Mouse (Mus musculus): Measurements from ENCODE around the gene Zfp784.

Gene Zfp784

GRCm38 (mm10) chr7:5057804-5058203, 19.6 kb upstream of the Zfp784 start:
- peak; percentile 23 for DNase-seq (ENCODE audit: low spot score)

DNA sequence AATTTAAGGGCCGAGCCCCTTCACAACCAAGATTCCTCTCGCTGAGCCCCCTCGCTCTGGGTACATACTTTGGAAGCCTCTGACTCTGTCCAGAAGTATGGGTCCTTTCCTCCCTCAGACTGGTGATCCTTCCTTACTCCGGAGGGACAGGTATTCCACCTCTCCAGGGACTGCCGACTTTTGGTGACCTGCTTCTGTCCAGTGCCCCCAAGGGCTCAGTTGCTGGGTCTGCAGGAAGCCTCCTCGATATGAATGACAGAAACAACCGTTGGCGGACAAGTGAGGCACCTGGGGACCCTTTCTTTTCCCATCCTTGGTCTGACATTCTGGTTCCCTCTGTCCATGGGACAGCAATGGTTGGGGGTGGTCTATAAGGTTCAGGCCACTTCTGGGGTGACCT, 19.1 kb upstream of the Zfp784 start:
- no peak for DNase-seq (ENCODE audit: low spot score)

GRCm38 (mm10) chr7:5056651-5057263, 18.5 kb upstream of the Zfp784 start:
- DNase-seq (ENCODE audit: low spot score): peak; percentile 28

DNA sequence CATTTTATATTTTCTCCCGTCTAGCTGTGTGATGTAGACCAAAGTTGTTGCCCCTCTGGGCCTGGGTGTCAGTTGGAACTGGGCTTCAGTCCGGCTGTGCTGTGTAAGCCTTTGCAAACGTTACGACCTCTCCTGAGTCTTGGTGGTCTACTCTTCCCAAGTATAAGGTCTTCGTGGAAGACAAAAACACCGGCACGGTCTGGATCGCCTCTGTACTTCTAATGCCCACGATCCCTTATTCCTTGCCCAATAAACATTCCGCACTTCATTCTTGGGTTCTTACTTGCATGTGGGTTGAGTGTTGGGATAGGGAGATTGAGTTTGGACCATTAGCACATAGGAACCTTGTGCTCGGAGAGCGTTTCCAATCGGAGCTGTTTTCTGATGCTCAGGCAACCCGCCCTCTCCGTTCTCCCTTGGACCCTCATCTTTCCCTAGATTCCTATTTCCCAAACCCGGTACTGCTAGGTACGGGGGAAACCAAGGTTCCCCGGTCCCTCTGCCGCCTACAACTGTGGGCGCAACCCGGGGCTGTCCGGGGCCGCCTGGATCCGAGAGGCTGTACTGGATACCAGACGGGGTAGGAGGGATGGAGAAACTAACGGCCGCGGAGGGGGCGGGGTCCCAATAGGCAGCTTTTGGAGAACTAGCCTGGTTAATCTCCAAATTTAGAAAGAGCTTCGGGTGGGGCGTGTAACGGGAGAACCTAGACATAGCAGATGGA, 15.4 kb upstream of the Zfp784 start:
- DNase-seq (ENCODE audit: low spot score): peak; percentile 55

DNA sequence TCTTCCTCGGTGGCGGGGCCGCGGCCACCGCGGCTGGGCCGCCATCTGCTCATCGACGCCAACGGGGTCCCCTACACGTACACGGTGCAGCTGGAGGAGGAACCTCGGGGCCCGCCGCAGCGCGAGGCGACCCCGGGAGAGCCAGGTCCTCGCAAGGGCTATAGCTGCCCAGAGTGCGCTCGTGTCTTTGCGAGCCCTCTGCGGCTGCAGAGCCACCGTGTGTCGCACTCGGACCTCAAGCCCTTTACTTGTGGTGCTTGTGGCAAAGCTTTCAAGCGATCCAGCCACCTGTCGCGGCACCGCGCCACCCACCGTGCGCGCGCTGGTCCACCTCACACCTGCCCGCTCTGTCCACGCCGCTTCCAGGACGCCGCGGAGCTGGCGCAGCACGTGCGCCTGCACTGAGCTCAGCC, 14.7 kb upstream of the Zfp784 start:
- peak; percentile 15 for DNase-seq (ENCODE audit: low spot score)

- DNase-seq (ENCODE audit: low spot score): peak; percentile 52
Observed at GRCm38 (mm10) chr7:5052438-5052837, 14.2 kb upstream of the Zfp784 start.

GRCm38 (mm10) chr7:5051193-5052192, 13.2 kb upstream of the Zfp784 start, which contains the start of gene Zfp580:
TSS of gene Zfp580 (plus strand) at chr7:5051538.
- peak; percentile 86 for DNase-seq (ENCODE audit: low spot score)

DNA sequence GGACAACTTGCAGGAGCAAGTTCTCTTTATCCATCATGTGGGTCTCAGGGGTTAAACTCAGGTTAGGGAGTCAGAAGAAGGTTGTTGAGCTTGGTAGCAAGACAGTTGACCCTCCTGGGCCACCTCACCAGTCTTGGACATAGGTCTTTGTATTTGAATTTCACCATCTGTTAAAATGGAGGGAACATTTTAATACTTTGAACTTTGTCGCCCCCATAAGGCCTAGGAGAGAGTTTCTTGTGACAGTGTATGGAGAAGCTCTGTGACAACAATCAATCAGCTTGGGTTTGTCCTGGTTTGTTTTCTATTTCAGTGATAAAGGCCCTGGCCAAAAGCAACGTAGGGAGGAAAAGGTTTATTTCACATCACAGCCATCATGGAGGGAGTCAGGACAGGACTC, 9.1 kb upstream of the Zfp784 start:
- DNase-seq (ENCODE audit: low spot score): peak; percentile 62

DNA sequence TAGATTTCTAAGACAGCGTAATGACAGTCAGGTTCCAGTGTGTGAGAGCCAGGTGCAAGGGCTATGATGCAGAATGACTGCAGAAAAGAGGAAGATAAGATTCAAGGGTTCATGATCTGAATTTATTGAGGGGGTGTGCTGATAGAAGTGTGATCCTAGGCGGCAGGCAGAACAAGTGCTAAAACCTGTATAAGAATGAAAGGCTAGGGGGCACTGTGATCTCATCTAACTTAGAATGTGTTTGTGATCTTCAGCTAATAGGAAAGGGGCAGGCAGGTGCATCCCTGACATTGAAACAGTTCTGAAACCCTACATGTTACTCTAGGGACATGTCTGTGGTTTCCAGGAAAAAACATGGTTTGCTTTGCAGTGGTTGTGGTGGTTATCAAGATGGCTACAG, 7.9 kb upstream of the Zfp784 start:
- DNase-seq (ENCODE audit: low spot score): no peak

- no peak for DNase-seq (ENCODE audit: low spot score)
Observed at GRCm38 (mm10) chr7:5044981-5045380, 6.7 kb upstream of the Zfp784 start.

- DNase-seq (ENCODE audit: low spot score): peak; percentile 13
Observed at GRCm38 (mm10) chr7:5038940-5039339, 694 bp upstream of the Zfp784 start.

GRCm38 (mm10) chr7:5037467-5037866, 779 bp downstream of the Zfp784 start:
- DNase-seq (ENCODE audit: low spot score): no peak

DNA sequence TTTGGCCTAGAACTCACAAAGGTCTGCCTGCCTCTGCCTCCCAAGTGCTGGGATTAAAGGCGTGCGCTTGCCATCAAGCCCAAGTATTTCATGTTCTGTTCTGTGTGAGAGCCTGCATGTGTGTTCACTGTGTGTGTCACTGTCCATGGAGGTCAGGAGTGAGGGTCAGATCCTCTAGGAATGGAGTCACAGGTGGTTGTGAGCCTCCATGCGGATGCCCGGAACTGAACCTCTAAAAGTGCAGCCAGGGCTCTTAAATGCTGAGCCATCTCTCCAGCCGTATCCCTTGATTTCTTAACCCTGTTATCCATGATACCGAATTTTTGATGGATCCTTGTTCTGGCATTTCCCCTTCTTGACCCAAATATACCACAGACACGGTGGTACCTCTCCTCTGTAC, 1.2 kb downstream of the Zfp784 start:
- no peak for DNase-seq (ENCODE audit: low spot score)

- DNase-seq (ENCODE audit: low spot score): no peak
Observed at GRCm38 (mm10) chr7:5036136-5036535, 2.1 kb downstream of the Zfp784 start.

DNA sequence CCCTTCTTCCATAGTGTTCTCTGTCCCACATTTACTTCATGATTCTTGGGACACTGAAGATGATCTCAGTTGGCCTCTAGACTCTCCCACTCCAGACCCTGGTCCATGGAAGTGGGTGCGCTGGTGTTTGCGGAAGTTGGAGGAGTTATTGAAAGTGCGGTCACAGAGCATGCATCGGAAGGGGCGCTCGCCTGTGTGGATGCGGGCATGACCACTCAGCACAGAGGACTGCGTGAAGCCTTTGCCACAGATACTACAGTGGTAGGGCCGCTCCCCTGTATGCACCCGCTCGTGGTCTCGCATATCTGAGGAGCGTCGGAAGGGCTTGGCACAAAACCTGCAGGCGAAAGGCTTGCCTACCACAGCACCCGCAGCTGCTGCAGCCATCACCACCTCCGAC, 2.6 kb downstream of the Zfp784 start:
- no peak for DNase-seq (ENCODE audit: low spot score)

- no peak for DNase-seq (ENCODE audit: low spot score)
Observed at GRCm38 (mm10) chr7:5033818-5034217, 4.4 kb downstream of the Zfp784 start, which contains the start of gene 4632433K11Rik. TSS of gene 4632433K11Rik (plus strand) at chr7:5034118.

- DNase-seq (ENCODE audit: low spot score): no peak
Observed at GRCm38 (mm10) chr7:5031496-5031895, 6.8 kb downstream of the Zfp784 start.

GRCm38 (mm10) chr7:5030554-5031275, 7.5 kb downstream of the Zfp784 start:
- DNase-seq (ENCODE audit: low spot score): no peak

DNA sequence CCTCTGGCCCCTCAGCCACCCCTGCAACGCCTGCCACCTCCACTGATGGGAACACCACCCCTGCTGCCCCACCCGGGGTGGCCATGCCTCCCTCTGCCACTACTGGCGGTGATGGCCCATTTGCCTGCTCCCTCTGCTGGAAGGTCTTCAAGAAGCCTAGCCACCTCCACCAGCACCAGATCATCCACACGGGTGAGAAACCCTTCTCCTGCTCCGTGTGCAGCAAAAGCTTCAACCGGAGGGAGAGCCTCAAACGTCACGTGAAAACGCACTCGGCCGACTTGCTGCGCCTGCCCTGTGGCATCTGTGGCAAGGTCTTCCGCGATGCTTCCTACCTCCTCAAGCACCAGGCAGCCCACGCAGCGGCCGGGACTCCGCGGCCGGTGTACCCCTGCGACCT, 8.3 kb downstream of the Zfp784 start:
- no peak for DNase-seq (ENCODE audit: low spot score)

- no peak for DNase-seq (ENCODE audit: low spot score)
Observed at GRCm38 (mm10) chr7:5029543-5029942, 8.7 kb downstream of the Zfp784 start.

DNA sequence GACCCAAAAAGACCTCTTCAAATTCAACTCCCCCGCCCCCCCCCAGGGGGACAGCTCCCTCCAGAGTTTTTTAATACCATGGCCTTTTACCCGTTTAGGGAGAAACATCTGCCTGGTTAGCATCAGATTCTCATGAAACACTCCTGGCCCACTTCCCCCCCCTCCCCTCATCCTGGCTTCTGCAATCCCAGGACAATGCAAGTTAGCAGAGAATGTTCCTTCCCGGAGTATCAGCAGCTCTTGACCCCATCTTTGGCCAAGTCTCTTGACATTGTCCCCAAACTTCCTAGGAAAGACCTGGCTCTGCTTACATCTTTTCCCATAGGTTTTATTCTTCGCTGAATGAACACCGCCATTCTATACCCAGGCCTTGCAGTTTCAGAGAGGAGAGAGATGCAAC, 17.0 kb downstream of the Zfp784 start:
- DNase-seq (ENCODE audit: low spot score): no peak

GRCm38 (mm10) chr7:5020685-5021084, 17.6 kb downstream of the Zfp784 start:
- peak; percentile 47 for DNase-seq (ENCODE audit: low spot score)

Data from embryo, embryonic 10.5 days (tissue).